Mouse (Mus musculus) intestine, embryonic 14.5 days (tissue): ENCODE results near the gene Abcd4. TPM values are rescaled to one million over a fixed set of nuclear protein-coding genes. Genes with fewer than 3 reads are reported as not detected.

Experiments
- ATAC-seq: fragments of 200-750 bp; cut with Nextera tagmentation; replicated peaks from 2 replicates; pipeline ENCODE4 v1.8.0; 2017; ENCODE audit warnings: low read depth, moderate number of reproducible peaks, moderate TSS enrichment, moderate library complexity; ENCODE audit not compliant: low FRiP score, low TSS enrichment
- DNase-seq: peaks from one replicate; pipeline ENCODE4 v3.0.0-alpha.2; 2018; ENCODE audit warnings: low spot score
- H3K27ac ChIP-seq: fragments of 300-500 bp; sonication (generic); 2 replicates; pipeline ENCODE4 v1.5.1; 2014; ENCODE audit warnings: low read depth, mild to moderate bottlenecking, control low read depth
- H3K27me3 ChIP-seq: fragments of 300-500 bp; sonication (generic); replicated peaks from 2 replicates; pipeline ENCODE4 v1.6.1; 2014; ENCODE audit warnings: low read length, control low read depth; ENCODE audit not compliant: control insufficient read depth, insufficient read depth
- H3K36me3 ChIP-seq: fragments of 300-500 bp; sonication (generic); 2 replicates; pipeline ENCODE4 v1.6.1; 2014; ENCODE audit warnings: low read length, control low read depth; ENCODE audit not compliant: control insufficient read depth, insufficient read depth
- H3K4me1 ChIP-seq: fragments of 300-500 bp; sonication (generic); replicated peaks from 2 replicates; pipeline ENCODE4 v1.6.1; 2014; ENCODE audit warnings: low read length, control low read depth, mixed read lengths; ENCODE audit not compliant: control insufficient read depth, insufficient read depth
- H3K4me2 ChIP-seq: fragments of 300-500 bp; sonication (generic); 2 replicates; pipeline ENCODE4 v1.6.1; 2014; ENCODE audit warnings: low read length
- H3K4me3 ChIP-seq: fragments of 300-500 bp; sonication (generic); 2 replicates; pipeline ENCODE4 v1.5.1; 2014; ENCODE audit warnings: low read depth, low read length, control low read depth, mixed read lengths
- H3K9ac ChIP-seq: fragments of 300-500 bp; sonication (generic); 2 replicates; pipeline ENCODE4 v1.6.1; 2014; ENCODE audit warnings: mild to moderate bottlenecking, low read length
- H3K9me3 ChIP-seq: fragments of 300-500 bp; sonication (generic); 2 replicates; pipeline ENCODE4 v1.6.1; 2016; ENCODE audit warnings: low read length, control low read depth; ENCODE audit not compliant: control insufficient read depth
- WGBS: fragments of 180-500 bp; shearing (Covaris S2); extraction: QIAGEN DNeasy Blood & Tissue Kit; methylation state at CpG from one replicate; pipeline ENCODE4 v1.1.7; 2014; 5-methylcytosine and 5-hydroxymethylcytosine counted together
- polyA plus RNA-seq: library from polyadenylated mRNA; unstranded; fragments of >200 nt; fragmentation: Nextera tagmentation; extraction: Ambion mirVana; gene quantifications from 2 replicates; pipeline ENCODE4 v1.2.1, GENCODE M21; 2014

Abcd4 gene
- 10.3 and 12.8 TPM in 2 replicates for polyA plus RNA-seq

GRCm38 (mm10) chr12:84616977-84617630 lies at the start of gene Abcd4:
Abcd4 (minus strand) TSS chr12:84617413.
- ATAC-seq (peak; percentile 96), DNase-seq (peak; percentile 93)
- Histone ChIP-seq H3K27me3 (no peaks in the 10 kb centered on the region), H3K4me1 (no peaks in the 10 kb centered on the region), H3K9me3 (no peaks in the 10 kb centered on the region), H3K9ac (peak within 1 kb of the TSS; percentile 72), H3K4me3 (peak within 1 kb of the TSS; percentile 93), H3K27ac (no peak within 1 kb of the TSS), H3K4me2 (peak within 1 kb of the TSS; percentile 70), H3K36me3 (no peaks in the 10 kb centered on the region)
- WGBS = under 1% methylated on average over 34 of the region's 34 CpGs

GRCm38 (mm10) chr12:84653912-84654311 lies 36.7 kb upstream of the Abcd4 start:
- H3K36me3 ChIP-seq = no peaks in the 10 kb centered on the region
- no peak overlapping the region for H3K27ac ChIP-seq
- H3K4me1 ChIP-seq = no peaks in the 10 kb centered on the region
- H3K27me3 ChIP-seq = no peaks in the 10 kb centered on the region; the same call in 1 of the 2 replicates
- no peak overlapping the region for H3K4me3 ChIP-seq
- no peak overlapping the region for H3K9ac ChIP-seq
- H3K4me2 ChIP-seq = no peak overlapping the region
- DNase-seq = peak; percentile 85
- H3K9me3 ChIP-seq = no peaks in the 10 kb centered on the region
- 23% methylated on average over 3 of the region's 3 CpGs for WGBS
- no peak for ATAC-seq

GRCm38 (mm10) chr12:84650234-84650633 lies 33.0 kb upstream of the Abcd4 start:
- H3K27ac ChIP-seq = no peak overlapping the region
- H3K4me3 ChIP-seq = no peak overlapping the region
- ATAC-seq = no peak
- no peak overlapping the region for H3K4me2 ChIP-seq
- no peaks in the 10 kb centered on the region for H3K36me3 ChIP-seq
- H3K4me1 ChIP-seq = no peaks in the 10 kb centered on the region
- H3K9ac ChIP-seq = no peak overlapping the region
- H3K9me3 ChIP-seq = no peaks in the 10 kb centered on the region
- 85% methylated on average over 13 of the region's 13 CpGs for WGBS
- DNase-seq = no peak
- H3K27me3 ChIP-seq = no peaks in the 10 kb centered on the region; the same call in 1 of the 2 replicates

GRCm38 (mm10) chr12:84640654-84641053 lies 23.4 kb upstream of the Abcd4 start, which contains the start of gene Vrtn:
Vrtn (plus strand) TSS chr12:84641019.
- 11% methylated on average over 9 of the region's 9 CpGs for WGBS
- H3K27me3 ChIP-seq = peaks cover 48% of the 10 kb centered on the region

GRCm38 (mm10) chr12:84640253-84640652 lies 23.0 kb upstream of the Abcd4 start:
- no peak for DNase-seq
- H3K4me2 ChIP-seq = no peak overlapping the region
- H3K36me3 ChIP-seq = no peaks in the 10 kb centered on the region
- H3K4me3 ChIP-seq = no peak overlapping the region
- ATAC-seq = no peak
- WGBS = 10% methylated on average over 6 of the region's 6 CpGs
- no peak overlapping the region for H3K27ac ChIP-seq
- H3K4me1 ChIP-seq = no peaks in the 10 kb centered on the region
- H3K9ac ChIP-seq = no peak overlapping the region
- no peaks in the 10 kb centered on the region for H3K9me3 ChIP-seq
- peaks cover 48% of the 10 kb centered on the region for H3K27me3 ChIP-seq

More at GRCm38 (mm10) chr12:84640654-84641053, 23.4 kb upstream of the Abcd4 start, which contains the start of gene Vrtn:
- H3K36me3 ChIP-seq = no peaks in the 10 kb centered on the region
- H3K4me2 ChIP-seq = no peak within 1 kb of the TSS
- H3K9me3 ChIP-seq = no peaks in the 10 kb centered on the region
- H3K9ac ChIP-seq = no peak within 1 kb of the TSS
- no peak within 1 kb of the TSS for H3K27ac ChIP-seq
- H3K4me1 ChIP-seq = no peaks in the 10 kb centered on the region
- no peak for ATAC-seq
- no peak for DNase-seq
- no peak within 1 kb of the TSS for H3K4me3 ChIP-seq

- Histone ChIP-seq H3K27ac (no peak overlapping the region), H3K4me1 (no peaks in the 10 kb centered on the region), H3K4me3 (no peak overlapping the region), H3K4me2 (no peak overlapping the region), H3K9me3 (no peaks in the 10 kb centered on the region), H3K27me3 (no peaks in the 10 kb centered on the region), H3K9ac (no peak overlapping the region), H3K36me3 (no peaks in the 10 kb centered on the region)
- WGBS = 72% methylated on average over 3 of the region's 3 CpGs
- no peak for DNase-seq
- no peak for ATAC-seq
Measured at GRCm38 (mm10) chr12:84631867-84632266, 14.7 kb upstream of the Abcd4 start.

- H3K4me2 ChIP-seq = no peak overlapping the region
Measured at GRCm38 (mm10) chr12:84625116-84625515, 7.9 kb upstream of the Abcd4 start.

GRCm38 (mm10) chr12:84624601-84625000 lies 7.4 kb upstream of the Abcd4 start:
- no peaks in the 10 kb centered on the region for H3K4me1 ChIP-seq
- no peak overlapping the region for H3K4me3 ChIP-seq
- H3K36me3 ChIP-seq = no peaks in the 10 kb centered on the region
- H3K27ac ChIP-seq = no peak overlapping the region
- ATAC-seq (no peak), DNase-seq (no peak)
- WGBS = 33% methylated on average over 8 of the region's 8 CpGs
- no peaks in the 10 kb centered on the region for H3K9me3 ChIP-seq
- no peak overlapping the region for H3K4me2 ChIP-seq
- no peak overlapping the region for H3K9ac ChIP-seq
- H3K27me3 ChIP-seq = peaks cover 24% of the 10 kb centered on the region

More at GRCm38 (mm10) chr12:84625116-84625515, 7.9 kb upstream of the Abcd4 start:
- DNase-seq (peak; percentile 54), ATAC-seq (no peak)
- H3K27ac ChIP-seq = no peak overlapping the region
- H3K9ac ChIP-seq = no peak overlapping the region
- peaks cover 24% of the 10 kb centered on the region for H3K27me3 ChIP-seq
- no peaks in the 10 kb centered on the region for H3K9me3 ChIP-seq
- no peaks in the 10 kb centered on the region for H3K4me1 ChIP-seq
- H3K36me3 ChIP-seq = no peaks in the 10 kb centered on the region
- H3K4me3 ChIP-seq = no peak overlapping the region
- WGBS = 9% methylated on average over 9 of the region's 9 CpGs

- ATAC-seq (no peak), DNase-seq (no peak)
- H3K4me3 ChIP-seq = no peak overlapping the region
- no peaks in the 10 kb centered on the region for H3K9me3 ChIP-seq
- no peaks in the 10 kb centered on the region for H3K36me3 ChIP-seq
- no peaks in the 10 kb centered on the region for H3K4me1 ChIP-seq
- no peak overlapping the region for H3K9ac ChIP-seq
- H3K27me3 ChIP-seq = peaks cover 20% of the 10 kb centered on the region
- H3K4me2 ChIP-seq = no peak overlapping the region
- H3K27ac ChIP-seq = no peak overlapping the region
Measured at GRCm38 (mm10) chr12:84620975-84621374, 3.8 kb upstream of the Abcd4 start.
